Mouse (Mus musculus) heart, embryonic 14.5 days (tissue): ENCODE data around the gene Noto. TPM values are rescaled to one million over a fixed set of nuclear protein-coding genes. Genes with fewer than 3 reads are reported as not detected.

ENCODE experiments used
- ATAC-seq: fragments of 200-750 bp; cut with Nextera tagmentation; 2 replicates; pipeline ENCODE4 v1.8.0; 2017; ENCODE audit warnings: low read depth, moderate TSS enrichment; ENCODE audit not compliant: insufficient number of reproducible peaks, insufficient read depth, low FRiP score
- H3K27ac ChIP-seq, 2 experiments: fragments of 200-500 bp in 1 of 2; fragments of 300-500 bp in 1 of 2; sonication (generic) in 1 of 2; replicated peaks in 1 of 2; 2 replicates each; pipeline ENCODE4 v1.5.1; 2012 to 2014; ENCODE audit warnings: low read depth in 2 of 2, low read length in 2 of 2, control low read depth in 1 of 2, mild to moderate bottlenecking in 1 of 2, mixed read lengths in 1 of 2; ENCODE audit not compliant: control insufficient read depth in 1 of 2, insufficient read depth in 1 of 2
- H3K27me3 ChIP-seq: fragments of 300-500 bp; sonication (generic); 2 replicates; pipeline ENCODE4 v1.6.1; 2014; ENCODE audit warnings: mild to moderate bottlenecking, low read length, control low read depth; ENCODE audit not compliant: control insufficient read depth, insufficient read depth
- H3K36me3 ChIP-seq: fragments of 300-500 bp; sonication (generic); 2 replicates; pipeline ENCODE4 v1.6.1; 2014; ENCODE audit warnings: mild to moderate bottlenecking, control low read depth, low read length, mixed read lengths; ENCODE audit not compliant: control insufficient read depth, insufficient read depth
- H3K4me1 ChIP-seq, 2 experiments: fragments of 200-500 bp in 1 of 2; fragments of 300-500 bp in 1 of 2; sonication (generic) in 1 of 2; 2 replicates each; pipeline ENCODE4 v1.6.1; 2012 to 2014; ENCODE audit warnings: low read length in 2 of 2, control low read depth in 1 of 2, mixed read lengths in 1 of 2; ENCODE audit not compliant: control insufficient read depth in 2 of 2, insufficient read depth in 2 of 2
- H3K4me2 ChIP-seq: fragments of 300-500 bp; sonication (generic); 2 replicates; pipeline ENCODE4 v1.6.1; 2014; ENCODE audit warnings: mild to moderate bottlenecking, low read length
- H3K4me3 ChIP-seq, 2 experiments: fragments of 200-500 bp in 1 of 2; fragments of 300-500 bp in 1 of 2; sonication (generic) in 1 of 2; 2 replicates each; pipeline ENCODE4 v1.5.1; 2012 to 2014; ENCODE audit warnings: low read length in 2 of 2, mild to moderate bottlenecking in 2 of 2, control low read depth in 1 of 2, low read depth in 1 of 2, moderate library complexity in 1 of 2; ENCODE audit not compliant: control insufficient read depth in 1 of 2, insufficient read depth in 1 of 2
- H3K9ac ChIP-seq: fragments of 300-500 bp; sonication (generic); 2 replicates; pipeline ENCODE4 v1.6.1; 2014; ENCODE audit warnings: mild to moderate bottlenecking, low read length
- H3K9me3 ChIP-seq: fragments of 300-500 bp; sonication (generic); 2 replicates; pipeline ENCODE4 v1.6.1; 2016; ENCODE audit warnings: low read length, control low read depth; ENCODE audit not compliant: control insufficient read depth
- WGBS: fragments of 180-500 bp; shearing (Covaris S2); extraction: QIAGEN DNeasy Blood & Tissue Kit; methylation state at CpG from one replicate; pipeline ENCODE4 v1.1.7; 2014; 5-methylcytosine and 5-hydroxymethylcytosine counted together
- polyA plus RNA-seq: library from polyadenylated mRNA; unstranded; fragments of >200 nt; fragmentation: Nextera tagmentation; extraction: Ambion mirVana; gene quantifications from 2 replicates; pipeline ENCODE4 v1.2.1, GENCODE M21; 2014

Noto gene
- polyA plus RNA-seq, 1 experiment from 2014 or later: not detected

DNA sequence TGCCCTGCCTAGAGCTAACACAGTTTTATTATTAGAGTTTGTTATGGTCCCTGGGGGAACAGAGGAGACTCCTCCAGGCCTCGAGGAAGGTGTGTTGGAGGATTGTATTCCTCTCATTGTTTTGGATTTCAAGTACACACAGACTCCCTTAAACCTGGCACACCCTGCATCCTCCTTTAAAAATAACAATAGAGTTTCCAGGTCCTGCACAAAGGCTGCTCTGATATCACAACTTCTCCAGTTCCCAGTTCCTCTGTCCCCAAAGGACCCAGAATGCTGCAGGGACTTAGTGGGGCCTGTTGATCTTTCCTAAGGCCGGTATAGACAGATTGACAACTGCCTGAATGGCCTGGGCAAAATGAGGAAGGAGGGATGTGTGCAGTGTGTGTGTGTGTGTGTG, 21.1 kb upstream of the Noto start:
- no peak overlapping the region for H3K4me2 ChIP-seq
- WGBS: 54% methylated on average over 2 of the region's 2 CpGs
- no peak overlapping the region for H3K9ac ChIP-seq
- H3K4me3 ChIP-seq: no peak overlapping the region
- H3K4me1 ChIP-seq: no peaks in the 10 kb centered on the region
- no peaks in the 10 kb centered on the region for H3K9me3 ChIP-seq
- no peaks in the 10 kb centered on the region for H3K36me3 ChIP-seq
- ATAC-seq: no peak
- no peak overlapping the region for H3K27ac ChIP-seq
- H3K27me3 ChIP-seq: peaks cover 7% of the 10 kb centered on the region

DNA sequence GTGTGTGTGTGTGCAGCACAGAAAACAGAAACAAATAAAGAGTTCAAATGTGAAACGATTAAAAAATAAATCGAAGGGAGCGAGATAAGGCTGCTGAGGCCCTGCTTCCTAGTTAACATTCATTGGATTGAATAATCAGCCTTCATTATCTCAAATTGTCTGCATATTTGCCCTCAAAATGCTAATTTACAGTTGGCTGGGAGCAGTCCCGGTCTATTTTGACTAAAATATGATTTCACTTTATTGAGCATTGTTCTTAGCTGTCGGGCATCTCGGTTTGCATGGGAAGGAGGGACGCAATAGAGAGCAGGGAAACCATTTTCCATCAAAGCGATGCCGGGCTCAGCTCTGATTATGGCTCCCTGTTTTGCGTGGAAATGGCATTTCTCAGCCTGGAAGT, 20.6 kb upstream of the Noto start:
- Histone ChIP-seq H3K4me3 (no peak overlapping the region), H3K4me2 (no peak overlapping the region), H3K4me1 (no peaks in the 10 kb centered on the region), H3K36me3 (no peaks in the 10 kb centered on the region), H3K27ac (no peak overlapping the region), H3K9me3 (no peaks in the 10 kb centered on the region), H3K27me3 (peaks cover 11% of the 10 kb centered on the region), H3K9ac (no peak overlapping the region)
- ATAC-seq: no peak
- 77% methylated on average over 10 of the region's 10 CpGs for WGBS

DNA sequence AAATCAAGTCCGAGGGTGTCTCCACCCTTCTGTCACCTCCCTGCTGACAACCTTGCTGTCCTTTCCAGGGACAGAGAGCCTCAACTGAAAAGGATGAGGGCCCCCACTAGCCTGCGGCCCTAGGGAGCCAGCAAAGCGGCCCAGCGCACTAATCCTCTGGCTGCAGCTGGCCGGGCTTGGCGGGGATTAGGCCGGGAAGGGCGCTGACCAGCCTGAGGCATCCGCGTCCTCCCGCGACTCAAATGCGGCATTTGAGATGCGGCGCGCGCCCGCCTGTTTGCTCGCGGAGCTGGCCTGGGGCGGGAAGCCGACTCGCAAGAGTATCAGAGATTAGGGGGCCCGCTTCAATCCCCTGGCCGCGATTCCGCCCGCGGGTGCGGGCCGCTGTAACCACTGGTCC, 14.7 kb upstream of the Noto start:
- H3K4me3 ChIP-seq: peak overlapping the region in 1 of 2 experiments; percentile 26; a peak in 2 of 4 replicates
- H3K4me1 ChIP-seq: peaks cover 2 to 3% of the 10 kb centered on the region in 2 experiments; a peak in 2 of 4 replicates
- 1% methylated on average over 31 of the region's 31 CpGs for WGBS
- peaks cover 37% of the 10 kb centered on the region for H3K27me3 ChIP-seq
- H3K9me3 ChIP-seq: no peaks in the 10 kb centered on the region
- peak overlapping the region; percentile 51 for H3K4me2 ChIP-seq
- no peaks in the 10 kb centered on the region for H3K36me3 ChIP-seq
- peak overlapping the region; percentile 12 for H3K9ac ChIP-seq
- ATAC-seq: no peak
- H3K27ac ChIP-seq: no peak overlapping the region

DNA sequence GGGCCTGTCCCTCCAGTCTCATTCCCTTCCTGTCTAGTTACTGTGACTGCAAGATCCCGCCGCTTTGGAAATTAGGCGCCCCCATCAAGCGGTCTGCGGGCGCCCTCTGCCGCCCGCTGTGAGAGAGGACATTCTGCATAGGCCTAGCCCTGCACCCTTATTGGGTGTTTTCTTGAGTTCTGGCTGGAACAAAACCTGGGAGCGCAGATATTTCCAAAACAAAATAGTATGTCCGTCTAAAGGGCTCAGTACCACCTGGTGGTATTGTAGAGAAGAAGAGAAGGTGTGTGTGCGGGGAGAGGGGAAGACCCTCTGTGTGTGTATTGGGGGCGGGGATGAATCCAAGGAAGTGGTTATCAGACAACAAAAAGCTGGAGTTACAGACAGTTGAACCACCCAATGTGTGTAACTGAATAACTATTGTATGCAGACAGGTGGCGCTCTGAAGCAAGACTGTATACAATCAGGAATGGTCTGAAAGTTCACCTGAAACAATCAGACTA, 12.9 kb upstream of the Noto start:
- ATAC-seq: no peak; the same call in 1 of the 2 replicates
- WGBS: 10% methylated on average over 13 of the region's 13 CpGs
- Histone ChIP-seq H3K9ac (no peak overlapping the region), H3K27me3 (peaks cover 37% of the 10 kb centered on the region), H3K4me1 (peaks cover 2 to 3% of the 10 kb centered on the region in 2 experiments; a peak in 2 of 4 replicates), H3K36me3 (no peaks in the 10 kb centered on the region), H3K9me3 (no peaks in the 10 kb centered on the region), H3K4me2 (peak overlapping the region; percentile 30; the same call in 1 of the 2 replicates), H3K4me3 (no peak overlapping the region), H3K27ac (no peak overlapping the region)

DNA sequence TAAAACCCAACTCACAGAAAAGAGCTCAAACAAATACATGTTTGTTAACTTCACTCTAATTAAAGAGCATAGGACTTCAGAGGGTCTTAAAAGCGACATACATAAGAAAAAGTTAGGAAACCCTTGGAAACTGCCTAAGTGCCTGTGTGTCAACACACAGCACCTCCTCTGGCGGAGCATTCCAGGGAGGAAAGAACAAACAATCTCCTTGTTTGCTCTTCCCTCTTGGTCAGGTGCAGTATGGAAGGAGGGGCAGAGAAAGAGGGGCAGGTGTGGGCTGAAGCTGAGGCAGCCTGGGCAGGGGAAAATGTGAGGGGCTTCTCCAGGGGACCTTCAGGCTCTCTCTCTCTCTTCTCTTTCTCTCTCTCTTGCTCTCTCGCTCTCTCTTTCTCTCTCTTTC, 7.9 kb upstream of the Noto start:
- ATAC-seq: no peak
- no peak overlapping the region for H3K27ac ChIP-seq
- no peaks in the 10 kb centered on the region for H3K36me3 ChIP-seq
- H3K27me3 ChIP-seq: peaks cover 5% of the 10 kb centered on the region; the same call in 1 of the 2 replicates
- no peaks in the 10 kb centered on the region for H3K4me1 ChIP-seq
- H3K9ac ChIP-seq: no peak overlapping the region
- no peak overlapping the region for H3K4me2 ChIP-seq
- H3K4me3 ChIP-seq: no peak overlapping the region
- H3K9me3 ChIP-seq: no peaks in the 10 kb centered on the region
- 56% methylated on average over 3 of the region's 3 CpGs for WGBS

DNA sequence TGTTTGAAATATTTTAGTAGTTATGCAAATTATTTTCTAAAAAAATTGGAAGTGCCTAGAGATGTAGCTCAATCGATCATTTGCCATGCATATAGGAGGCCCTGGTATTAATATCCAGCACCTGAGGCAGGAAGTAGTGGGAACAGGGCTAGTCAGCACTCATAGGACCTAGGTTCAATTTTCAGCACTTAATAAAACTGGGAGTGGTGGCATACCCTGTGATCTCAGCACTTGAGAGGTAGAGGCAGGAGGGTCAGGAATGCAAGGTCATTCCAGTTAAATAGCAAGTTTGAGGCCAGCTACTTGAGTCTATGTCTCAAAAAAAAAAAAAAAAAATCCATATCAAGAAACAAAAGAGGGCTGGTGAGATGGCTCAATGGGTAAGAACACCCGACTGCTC, 4.5 kb upstream of the Noto start:
- H3K4me1 ChIP-seq: no peaks in the 10 kb centered on the region
- H3K36me3 ChIP-seq: no peaks in the 10 kb centered on the region
- H3K9me3 ChIP-seq: no peaks in the 10 kb centered on the region
- H3K27me3 ChIP-seq: peaks cover 22% of the 10 kb centered on the region
- no peak for ATAC-seq
- 66% methylated on average over 2 of the region's 2 CpGs for WGBS
- H3K4me2 ChIP-seq: no peak overlapping the region
- H3K9ac ChIP-seq: no peak overlapping the region
- H3K27ac ChIP-seq: no peak overlapping the region
- H3K4me3 ChIP-seq: no peak overlapping the region

DNA sequence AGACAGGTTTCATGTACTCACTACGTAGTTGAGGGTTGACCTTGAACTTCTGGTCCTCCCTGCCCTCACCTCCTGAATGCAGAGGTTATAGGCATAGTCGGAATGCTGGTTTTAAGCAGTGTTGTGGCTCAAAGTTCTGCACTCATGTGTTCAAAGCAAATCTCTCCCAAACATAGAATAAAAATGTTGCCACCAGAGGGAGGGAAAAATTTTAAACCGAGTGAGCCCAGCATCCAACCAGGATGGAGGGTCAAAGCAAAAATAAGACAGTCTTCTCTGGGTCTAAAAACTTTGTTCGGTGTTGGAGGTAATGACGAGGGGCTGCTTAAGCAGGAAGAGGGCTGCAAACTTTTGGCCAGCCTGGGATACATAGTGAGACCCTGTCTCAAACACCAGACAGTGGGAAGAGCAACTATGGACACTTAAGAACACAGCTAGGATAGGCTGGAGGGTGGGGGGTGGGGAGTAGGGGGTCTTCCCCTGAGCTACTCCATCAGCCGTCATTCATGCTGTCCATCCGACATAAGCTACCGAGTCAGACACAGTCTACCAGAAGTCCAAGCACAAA, 7.7 kb downstream of the Noto start:
- H3K27me3 ChIP-seq: peaks cover 8% of the 10 kb centered on the region; the same call in 1 of the 2 replicates
- peak overlapping the region; percentile 70 to 94 for H3K4me3 ChIP-seq
- 55% methylated on average over 8 of the region's 8 CpGs for WGBS
- ATAC-seq: no peak
- peak overlapping the region; percentile 86 for H3K9ac ChIP-seq
- peak overlapping the region; percentile 91 for H3K4me2 ChIP-seq
- no peaks in the 10 kb centered on the region for H3K9me3 ChIP-seq
- H3K27ac ChIP-seq: no peak overlapping the region
- H3K36me3 ChIP-seq: no peaks in the 10 kb centered on the region
- peaks cover 5 to 7% of the 10 kb centered on the region in 2 experiments; a peak in 2 of 4 replicates for H3K4me1 ChIP-seq
